Mouse (Mus musculus) forebrain, embryonic 12.5 days (tissue): ENCODE data around the gene Copz1. TPM values are rescaled to one million over a fixed set of nuclear protein-coding genes. Genes with fewer than 3 reads are reported as not detected.

ENCODE experiments used
- ATAC-seq: fragments of 200-750 bp; cut with Nextera tagmentation; 2 replicates; pipeline ENCODE4 v1.8.0; 2017; ENCODE audit warnings: moderate TSS enrichment; ENCODE audit not compliant: low FRiP score
- H3K27ac ChIP-seq: fragments of 300-500 bp; sonication (generic); 2 replicates; pipeline ENCODE4 v1.5.1; 2016; ENCODE audit warnings: mild to moderate bottlenecking
- H3K27me3 ChIP-seq: fragments of 300-500 bp; sonication (generic); 2 replicates; pipeline ENCODE4 v1.6.1; 2016; ENCODE audit warnings: mild to moderate bottlenecking
- H3K36me3 ChIP-seq: fragments of 300-500 bp; sonication (generic); replicated peaks from 2 replicates; pipeline ENCODE4 v1.6.1; 2016; ENCODE audit warnings: mild to moderate bottlenecking
- H3K4me1 ChIP-seq: fragments of 300-500 bp; sonication (generic); 2 replicates; pipeline ENCODE4 v1.6.1; 2016
- H3K4me2 ChIP-seq: fragments of 300-500 bp; sonication (generic); 2 replicates; pipeline ENCODE4 v1.6.1; 2016; ENCODE audit warnings: mild to moderate bottlenecking, moderate library complexity
- H3K4me3 ChIP-seq: fragments of 300-500 bp; sonication (generic); replicated peaks from 2 replicates; pipeline ENCODE4 v1.5.1; 2016; ENCODE audit warnings: mild to moderate bottlenecking
- H3K9ac ChIP-seq: fragments of 300-500 bp; sonication (generic); 2 replicates; pipeline ENCODE4 v1.6.1; 2016; ENCODE audit warnings: mild to moderate bottlenecking
- H3K9me3 ChIP-seq: fragments of 300-500 bp; sonication (generic); 2 replicates; pipeline ENCODE4 v1.6.1; 2016
- WGBS: fragments of 180-500 bp; shearing (Covaris S2); methylation state at CpG from one replicate; pipeline ENCODE4 v1.1.7; 2016; 5-methylcytosine and 5-hydroxymethylcytosine counted together
- polyA plus RNA-seq: library from polyadenylated mRNA; unstranded; fragments of >200 nt; fragmentation: Nextera tagmentation; extraction: Ambion mirVana; gene quantifications from 2 replicates; pipeline ENCODE4 v1.2.1, GENCODE M21; 2016

Gene Copz1
- polyA plus RNA-seq, 1 experiment from 2014 or later, result 226 TPM

DNA sequence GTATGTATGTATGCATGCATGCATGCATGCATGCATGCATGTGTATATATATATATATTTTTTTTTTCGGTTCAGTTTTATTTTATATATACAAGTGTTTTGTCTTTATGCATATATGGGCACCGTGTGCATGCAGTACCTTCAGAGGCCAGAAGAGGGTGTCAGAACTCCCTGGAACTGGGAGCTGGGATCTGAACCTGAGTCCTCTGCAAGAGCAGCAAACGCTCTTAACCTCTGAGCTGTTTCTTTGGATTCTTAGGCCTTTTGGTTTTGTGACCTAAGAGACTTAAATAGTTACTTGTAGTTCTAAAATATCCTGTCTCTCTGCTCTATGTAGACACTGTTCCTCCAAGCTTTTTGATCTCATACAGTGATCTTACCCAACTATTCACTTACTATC lies 11.6 kb downstream of the Copz1 start:
- WGBS, result 44% methylated on average over 3 of the region's 3 CpGs
- H3K4me2 ChIP-seq, result no peak overlapping the region
- H3K27me3 ChIP-seq, result no peaks in the 10 kb centered on the region
- ATAC-seq, result no peak
- H3K4me1 ChIP-seq, result peaks cover 22% of the 10 kb centered on the region
- H3K9me3 ChIP-seq, result no peaks in the 10 kb centered on the region
- H3K4me3 ChIP-seq, result no peak overlapping the region
- H3K9ac ChIP-seq, result no peak overlapping the region
- 0 out of 2 replicates have a peak, but pooled peaks cover 9% of the 10 kb centered on the region for H3K36me3 ChIP-seq
- H3K27ac ChIP-seq, result no peak overlapping the region

DNA sequence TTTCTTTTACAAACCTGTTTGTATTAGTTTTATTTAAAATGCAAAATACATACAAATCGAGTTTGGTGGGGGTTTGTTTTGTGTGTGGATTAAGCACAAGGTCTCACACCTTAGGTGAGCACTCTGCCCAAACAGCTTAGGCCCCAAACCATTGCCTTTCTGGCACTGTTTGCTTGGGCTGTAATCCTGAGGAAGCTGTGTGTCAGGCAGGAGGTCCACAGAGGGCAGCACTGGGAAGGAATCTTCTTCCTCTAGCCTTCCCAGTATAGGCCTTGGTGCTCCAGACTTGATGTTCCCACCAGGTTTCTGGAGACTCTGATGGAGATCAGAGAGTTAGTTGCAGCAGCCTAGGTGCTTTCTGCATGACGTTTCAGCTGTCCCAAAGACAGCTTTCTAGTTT lies 12.1 kb downstream of the Copz1 start:
- Histone ChIP-seq H3K27ac (peak overlapping the region; percentile 59; the same call in 1 of the 2 replicates), H3K27me3 (no peaks in the 10 kb centered on the region), H3K9me3 (no peaks in the 10 kb centered on the region), H3K4me1 (peaks cover 22% of the 10 kb centered on the region), H3K9ac (0 out of 2 replicates have a peak overlapping the region, but pooled peaks have one; percentile 21), H3K4me2 (no peak overlapping the region), H3K4me3 (no peak overlapping the region), H3K36me3 (0 out of 2 replicates have a peak, but pooled peaks cover 9% of the 10 kb centered on the region)
- no peak for ATAC-seq
- WGBS, result 48% methylated on average over 2 of the region's 2 CpGs

DNA sequence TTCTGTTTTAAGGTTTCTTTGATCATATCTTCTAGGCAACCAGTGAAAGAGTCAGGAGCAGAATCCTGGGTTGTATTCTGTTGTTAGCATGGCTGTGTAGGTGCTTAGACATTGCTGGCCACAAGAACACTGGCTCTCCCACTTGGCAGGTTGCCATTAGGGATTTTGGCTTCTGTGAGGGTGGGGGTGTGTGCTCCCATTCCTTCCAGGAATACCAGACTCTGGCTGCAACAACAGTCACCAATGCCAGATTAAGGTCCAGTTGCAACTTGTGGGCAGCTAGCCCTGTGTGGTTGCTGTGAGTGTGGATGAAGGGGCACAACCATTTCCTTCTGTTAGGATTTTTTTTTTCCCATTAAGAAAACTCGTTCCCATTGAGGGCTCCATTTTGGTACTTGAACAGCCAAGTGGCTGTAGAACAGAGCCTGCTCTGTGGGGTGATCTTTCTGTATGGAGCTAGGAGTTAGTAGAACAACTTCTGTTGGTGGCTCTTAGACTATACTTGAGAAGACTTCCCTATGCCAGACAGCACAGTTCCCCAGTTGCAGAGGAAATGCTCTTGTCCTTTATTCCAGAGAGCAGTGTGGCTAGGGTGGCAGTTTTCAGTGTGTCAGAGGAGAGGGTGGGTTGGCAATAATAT lies 13.4 kb downstream of the Copz1 start:
- Histone ChIP-seq H3K27ac (peak overlapping the region; percentile 73), H3K36me3 (peaks cover 19% of the 10 kb centered on the region), H3K9me3 (no peaks in the 10 kb centered on the region), H3K4me3 (no peak overlapping the region), H3K4me1 (peaks cover 22% of the 10 kb centered on the region), H3K27me3 (no peaks in the 10 kb centered on the region), H3K9ac (no peak overlapping the region), H3K4me2 (no peak overlapping the region)
- 53% methylated on average over 1 of the region's 1 CpGs for WGBS
- peak; percentile 23; the same call in 1 of the 2 replicates for ATAC-seq

DNA sequence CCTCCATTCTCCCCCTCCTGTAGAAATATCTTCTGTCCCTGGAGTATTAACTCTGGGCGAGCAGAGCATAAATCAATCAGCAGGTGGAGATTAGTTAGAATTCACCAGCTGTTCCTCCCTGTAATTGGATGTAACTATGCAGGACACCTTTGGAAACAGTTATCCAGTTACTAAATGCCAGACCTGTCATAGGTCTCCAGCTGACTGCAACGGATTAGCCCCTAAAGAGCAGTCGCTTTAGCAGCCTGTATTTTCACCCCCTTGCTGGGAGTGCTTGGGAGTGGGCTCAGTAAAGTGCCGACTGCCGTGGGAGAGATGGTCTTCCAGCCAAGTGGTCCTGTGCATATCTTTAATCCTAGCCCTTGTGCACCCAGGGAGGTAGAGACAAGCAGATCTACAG lies 17.1 kb downstream of the Copz1 start:
- Histone ChIP-seq H3K9me3 (no peaks in the 10 kb centered on the region), H3K4me3 (no peak overlapping the region), H3K27me3 (no peaks in the 10 kb centered on the region), H3K4me1 (peaks cover 19% of the 10 kb centered on the region), H3K4me2 (no peak overlapping the region), H3K9ac (no peak overlapping the region), H3K36me3 (peaks cover 43% of the 10 kb centered on the region), H3K27ac (peak overlapping the region; percentile 38)
- WGBS, result 47% methylated on average over 5 of the region's 5 CpGs
- ATAC-seq, result no peak

DNA sequence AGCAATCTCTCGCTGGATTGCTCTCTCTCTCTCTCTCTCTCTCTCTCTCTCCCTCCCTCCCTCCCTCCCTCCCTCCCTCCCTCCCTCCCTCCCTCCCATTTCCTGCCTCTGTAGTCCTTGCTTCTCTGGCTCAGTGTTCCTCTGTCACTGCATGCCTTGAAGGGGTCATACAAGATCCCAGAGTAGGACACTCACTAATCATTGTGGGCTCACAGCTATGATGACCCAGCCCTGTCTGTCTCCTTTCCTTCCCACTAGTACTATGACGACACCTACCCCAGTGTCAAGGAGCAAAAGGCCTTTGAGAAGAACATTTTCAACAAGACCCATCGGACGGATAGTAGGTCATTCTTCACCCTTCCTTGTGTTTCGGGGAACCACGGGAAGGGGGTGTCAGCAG lies 17.9 kb downstream of the Copz1 start:
- no peaks in the 10 kb centered on the region for H3K9me3 ChIP-seq
- no peak overlapping the region for H3K4me3 ChIP-seq
- H3K27ac ChIP-seq, result no peak overlapping the region
- H3K4me1 ChIP-seq, result peaks cover 13% of the 10 kb centered on the region
- H3K9ac ChIP-seq, result no peak overlapping the region
- H3K36me3 ChIP-seq, result peaks cover 45% of the 10 kb centered on the region
- no peaks in the 10 kb centered on the region for H3K27me3 ChIP-seq
- H3K4me2 ChIP-seq, result no peak overlapping the region
- no peak for ATAC-seq
- 88% methylated on average over 5 of the region's 6 CpGs for WGBS

DNA sequence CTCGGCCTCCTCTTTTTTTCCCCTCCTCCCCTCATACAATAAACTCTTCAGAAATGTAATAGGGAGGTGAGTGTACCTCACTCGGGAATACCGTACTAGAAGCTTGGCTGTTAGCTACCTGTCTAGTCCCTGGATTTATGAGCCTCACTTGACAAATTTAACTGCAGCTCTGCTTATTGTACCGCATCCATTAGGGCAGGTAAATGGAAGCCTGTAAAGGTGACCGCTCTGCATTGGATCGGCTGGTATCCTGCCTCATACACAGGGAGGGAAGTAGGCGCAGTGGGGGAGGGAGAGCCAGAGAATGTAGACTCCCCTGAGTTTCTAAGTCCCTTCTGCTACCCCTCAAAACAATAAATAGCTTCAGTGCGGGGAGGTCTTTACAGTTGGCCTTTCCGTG lies 18.3 kb downstream of the Copz1 start:
- H3K36me3 ChIP-seq, result peaks cover 45% of the 10 kb centered on the region
- no peak overlapping the region for H3K4me3 ChIP-seq
- H3K9me3 ChIP-seq, result no peaks in the 10 kb centered on the region
- no peak overlapping the region for H3K4me2 ChIP-seq
- H3K9ac ChIP-seq, result no peak overlapping the region
- WGBS, result 93% methylated on average over 9 of the region's 9 CpGs
- H3K27me3 ChIP-seq, result no peaks in the 10 kb centered on the region
- H3K4me1 ChIP-seq, result peaks cover 13% of the 10 kb centered on the region
- H3K27ac ChIP-seq, result no peak overlapping the region
- no peak for ATAC-seq

DNA sequence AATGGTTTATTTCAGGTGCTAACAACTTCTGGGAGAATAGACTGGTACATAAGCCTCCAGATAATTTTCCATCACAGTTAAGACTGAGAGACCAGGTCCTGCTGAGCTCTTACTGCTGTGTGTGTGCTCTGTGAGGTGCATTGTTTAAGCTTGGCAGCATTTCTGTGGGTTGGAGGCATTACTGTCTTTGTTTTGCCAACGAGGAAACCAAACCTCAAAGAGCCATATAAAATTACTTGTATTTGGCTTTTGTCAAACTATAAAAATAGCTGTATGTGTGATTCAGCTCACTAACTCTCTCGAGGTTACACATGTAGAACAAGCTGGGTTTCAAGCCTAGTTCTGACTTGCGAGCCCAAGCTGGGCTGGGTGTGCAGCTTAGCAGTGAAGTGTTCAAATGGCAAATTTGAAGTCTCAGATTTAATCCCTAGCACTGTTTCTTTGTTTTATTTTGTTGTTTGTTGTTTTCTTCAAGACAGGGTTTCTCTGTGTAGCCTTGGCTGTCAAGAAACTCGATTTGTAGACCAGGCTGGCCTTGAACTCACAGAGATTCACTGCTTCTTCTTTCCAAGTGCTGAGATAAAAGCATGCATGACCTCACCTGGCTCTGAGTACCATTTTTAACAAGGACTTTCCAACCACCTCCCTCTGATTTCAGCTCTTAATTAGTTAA lies 20.3 kb downstream of the Copz1 start:
- H3K36me3 ChIP-seq, result peaks cover 48% of the 10 kb centered on the region

DNA sequence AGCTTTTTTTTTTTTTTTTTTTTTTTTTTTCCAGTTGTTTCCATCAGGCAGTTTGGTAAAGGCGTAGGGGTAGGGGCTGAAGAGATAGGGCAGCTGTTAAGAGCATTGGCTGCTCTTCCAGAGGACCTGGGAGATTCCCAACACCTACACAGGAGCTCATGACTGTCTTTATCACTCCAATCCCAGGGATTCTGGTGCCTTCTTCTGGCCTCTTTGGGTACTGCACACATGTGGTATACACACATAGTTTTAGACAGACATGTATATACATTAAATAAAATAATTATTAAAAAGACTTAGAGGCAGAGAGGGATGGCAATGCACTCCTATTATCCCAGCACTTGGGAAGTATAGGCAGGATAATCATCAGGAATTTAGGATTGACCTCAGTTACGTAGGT lies 20.9 kb downstream of the Copz1 start:
- Histone ChIP-seq H3K4me1 (peaks cover 35% of the 10 kb centered on the region), H3K9ac (no peak overlapping the region), H3K9me3 (no peaks in the 10 kb centered on the region), H3K36me3 (peaks cover 51% of the 10 kb centered on the region), H3K4me2 (no peak overlapping the region), H3K4me3 (no peak overlapping the region), H3K27me3 (no peaks in the 10 kb centered on the region), H3K27ac (no peak overlapping the region)
- 100% methylated on average over 2 of the region's 2 CpGs for WGBS
- no peak for ATAC-seq

More for the DNA sequence above, 20.3 kb downstream of the Copz1 start:
- H3K9me3 ChIP-seq, result no peaks in the 10 kb centered on the region
- H3K27ac ChIP-seq, result no peak overlapping the region
- ATAC-seq, result no peak
- WGBS, result 91% methylated on average over 4 of the region's 4 CpGs
- H3K9ac ChIP-seq, result no peak overlapping the region
- no peak overlapping the region for H3K4me3 ChIP-seq
- peaks cover 30% of the 10 kb centered on the region for H3K4me1 ChIP-seq
- H3K4me2 ChIP-seq, result no peak overlapping the region
- H3K27me3 ChIP-seq, result no peaks in the 10 kb centered on the region

DNA sequence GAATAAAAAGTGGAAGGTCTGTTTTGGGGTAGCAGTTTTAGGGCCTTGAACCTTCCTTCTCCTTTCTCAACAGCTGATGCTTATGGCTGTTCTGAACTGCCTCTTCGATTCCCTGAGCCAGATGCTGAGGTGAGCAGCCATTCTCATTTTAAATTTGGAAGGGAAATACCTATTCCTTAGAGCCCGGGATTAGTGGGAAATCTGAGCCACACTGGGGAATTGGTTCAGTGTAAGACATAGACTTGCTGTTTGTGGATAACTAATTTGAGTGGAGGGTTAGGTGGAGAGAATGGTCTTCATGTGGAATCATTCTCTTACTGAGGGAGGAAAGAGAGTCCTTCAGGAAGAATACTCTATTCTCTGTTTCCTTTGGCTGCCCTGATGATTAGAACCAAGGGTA lies 22.1 kb downstream of the Copz1 start:
- Histone ChIP-seq H3K27me3 (no peaks in the 10 kb centered on the region), H3K36me3 (peaks cover 51% of the 10 kb centered on the region), H3K9ac (no peak overlapping the region), H3K4me2 (no peak overlapping the region), H3K4me1 (peaks cover 44% of the 10 kb centered on the region), H3K27ac (no peak overlapping the region), H3K4me3 (no peak overlapping the region), H3K9me3 (no peaks in the 10 kb centered on the region)
- 75% methylated on average over 2 of the region's 2 CpGs for WGBS
- ATAC-seq, result no peak

DNA sequence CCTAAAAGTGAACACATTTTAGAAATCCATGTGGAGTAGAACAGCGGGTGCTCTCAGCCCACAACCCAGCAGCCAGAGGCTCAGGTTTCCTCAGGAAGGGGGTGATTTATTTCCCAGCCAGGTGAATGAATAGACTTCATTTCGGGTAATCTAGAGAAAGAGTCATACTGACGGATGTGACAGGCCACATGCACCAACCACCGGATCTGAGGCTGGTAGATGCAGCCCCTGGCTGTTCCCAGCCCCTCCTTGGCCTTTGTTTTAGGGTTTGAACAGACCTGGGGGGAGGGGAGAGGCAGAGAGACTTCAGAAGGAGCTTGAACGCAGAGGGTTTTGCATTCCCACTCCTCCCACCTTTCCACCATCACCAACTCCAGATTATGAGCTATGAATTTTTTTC lies 23.3 kb downstream of the Copz1 start:
- Histone ChIP-seq H3K4me3 (no peak overlapping the region), H3K4me2 (no peak overlapping the region), H3K4me1 (peaks cover 56% of the 10 kb centered on the region), H3K36me3 (peaks cover 41% of the 10 kb centered on the region), H3K27me3 (no peaks in the 10 kb centered on the region), H3K9me3 (no peaks in the 10 kb centered on the region), H3K27ac (peak overlapping the region; percentile 99), H3K9ac (peak overlapping the region; percentile 42)
- ATAC-seq, result no peak
- WGBS, result 6% methylated on average over 5 of the region's 5 CpGs

DNA sequence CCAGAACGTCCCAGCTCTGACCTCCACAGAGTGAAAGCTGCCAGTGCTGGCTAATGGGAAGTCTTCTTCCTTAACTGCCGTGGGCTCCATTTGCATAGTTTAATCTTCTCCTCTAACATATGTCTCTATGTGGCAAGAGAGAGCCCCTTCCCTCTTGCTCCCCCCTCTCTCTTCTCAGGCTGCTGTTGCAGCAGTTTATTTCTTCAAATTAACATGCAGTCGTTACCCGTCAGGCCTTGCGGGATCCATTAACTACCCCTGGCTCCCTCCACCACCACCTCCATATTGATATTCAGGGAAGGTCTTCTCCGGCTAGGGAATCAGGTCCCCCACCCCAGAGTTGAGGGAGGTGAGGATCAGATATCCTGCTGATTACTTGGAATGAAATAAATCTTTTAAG lies 24.8 kb downstream of the Copz1 start:
- no peak for ATAC-seq
- Histone ChIP-seq H3K4me1 (peaks cover 71% of the 10 kb centered on the region), H3K9me3 (no peaks in the 10 kb centered on the region), H3K36me3 (peaks cover 29% of the 10 kb centered on the region), H3K4me2 (0 out of 2 replicates have a peak overlapping the region, but pooled peaks have one; percentile 2), H3K9ac (peak overlapping the region; percentile 38; the same call in 1 of the 2 replicates), H3K27me3 (no peaks in the 10 kb centered on the region), H3K27ac (peak overlapping the region; percentile 99), H3K4me3 (no peak overlapping the region)
- WGBS, result 52% methylated on average over 6 of the region's 6 CpGs

DNA sequence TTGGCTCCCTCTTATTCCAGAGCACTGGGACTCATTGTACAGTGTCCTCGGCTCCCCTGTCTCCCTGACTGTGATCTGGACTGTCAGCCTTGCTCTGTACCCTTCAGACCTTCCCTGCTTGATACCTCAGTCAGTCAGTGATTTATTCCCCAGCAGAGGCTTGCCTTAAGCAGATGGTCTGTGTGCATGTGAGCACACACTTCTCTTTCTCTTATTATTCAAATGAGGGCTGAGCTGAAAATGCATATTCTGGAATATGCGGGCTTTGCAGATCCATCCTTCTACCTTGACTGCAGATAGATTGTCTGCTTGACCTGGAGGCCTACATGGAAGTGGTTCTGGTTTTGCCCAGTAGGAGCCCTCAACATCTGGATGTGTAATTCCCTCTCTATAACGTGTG lies 25.5 kb downstream of the Copz1 start:
- Histone ChIP-seq H3K9me3 (no peaks in the 10 kb centered on the region), H3K4me2 (no peak overlapping the region), H3K27me3 (no peaks in the 10 kb centered on the region), H3K4me1 (peaks cover 78% of the 10 kb centered on the region), H3K27ac (peak overlapping the region; percentile 99), H3K4me3 (no peak overlapping the region), H3K9ac (peak overlapping the region; percentile 38; the same call in 1 of the 2 replicates), H3K36me3 (peaks cover 22% of the 10 kb centered on the region; the same call in 1 of the 2 replicates)
- ATAC-seq, result no peak
- 57% methylated on average over 3 of the region's 3 CpGs for WGBS
